Mouse (Mus musculus) hindbrain, embryonic 10.5 days (tissue): ENCODE data around the gene Ldah. TPM values are rescaled to one million over a fixed set of nuclear protein-coding genes. Genes with fewer than 3 reads are reported as not detected.

Experiments used
- DNase-seq: peaks from one replicate; pipeline ENCODE4 v3.0.0-alpha.2; 2017; ENCODE audit warnings: low spot score
- H3K27ac ChIP-seq: fragments of 300-500 bp; sonication (generic); 2 replicates; pipeline ENCODE4 v1.5.1; 2016; ENCODE audit warnings: mild to moderate bottlenecking, moderate library complexity
- H3K27me3 ChIP-seq: fragments of 300-500 bp; sonication (generic); 2 replicates; pipeline ENCODE4 v1.6.1; 2016; ENCODE audit warnings: mild to moderate bottlenecking; ENCODE audit not compliant: poor library complexity, insufficient read depth, severe bottlenecking
- H3K36me3 ChIP-seq: fragments of 300-500 bp; sonication (generic); 2 replicates; pipeline ENCODE4 v1.6.1; 2016; ENCODE audit warnings: mild to moderate bottlenecking, moderate library complexity
- H3K4me1 ChIP-seq: fragments of 300-500 bp; sonication (generic); replicated peaks from 2 replicates; pipeline ENCODE4 v1.6.1; 2016; ENCODE audit warnings: mild to moderate bottlenecking
- H3K4me3 ChIP-seq: fragments of 300-500 bp; sonication (generic); 2 replicates; pipeline ENCODE4 v1.5.1; 2016; ENCODE audit warnings: mild to moderate bottlenecking, moderate library complexity
- H3K9me3 ChIP-seq: fragments of 300-500 bp; sonication (generic); 2 replicates; pipeline ENCODE4 v1.6.1; 2016; ENCODE audit warnings: mild to moderate bottlenecking, moderate library complexity
- WGBS: fragments of 180-500 bp; shearing (Covaris S2); methylation state at CpG from one replicate; pipeline ENCODE4 v1.1.7; 2016; 5-methylcytosine and 5-hydroxymethylcytosine counted together
- polyA plus RNA-seq: library from polyadenylated mRNA; unstranded; fragments of >200 nt; fragmentation: Nextera tagmentation; extraction: Ambion mirVana; gene quantifications from 2 replicates; pipeline ENCODE4 v1.2.1, GENCODE M21; 2016

The Ldah gene
- polyA plus RNA-seq, 1 experiment from 2014 or later, result 62.1 TPM

GRCm38 (mm10) chr12:8291157-8291853 lies 83.4 kb downstream of the Ldah start:
- Histone ChIP-seq H3K4me3 (no peak overlapping the region), H3K9me3 (no peaks in the 10 kb centered on the region), H3K27ac (no peak overlapping the region), H3K27me3 (peaks cover 28% of the 10 kb centered on the region), H3K36me3 (no peaks in the 10 kb centered on the region), H3K4me1 (no peaks in the 10 kb centered on the region)
- 72% methylated on average over 15 of the region's 15 CpGs for WGBS
- DNase-seq, result no peak

DNA sequence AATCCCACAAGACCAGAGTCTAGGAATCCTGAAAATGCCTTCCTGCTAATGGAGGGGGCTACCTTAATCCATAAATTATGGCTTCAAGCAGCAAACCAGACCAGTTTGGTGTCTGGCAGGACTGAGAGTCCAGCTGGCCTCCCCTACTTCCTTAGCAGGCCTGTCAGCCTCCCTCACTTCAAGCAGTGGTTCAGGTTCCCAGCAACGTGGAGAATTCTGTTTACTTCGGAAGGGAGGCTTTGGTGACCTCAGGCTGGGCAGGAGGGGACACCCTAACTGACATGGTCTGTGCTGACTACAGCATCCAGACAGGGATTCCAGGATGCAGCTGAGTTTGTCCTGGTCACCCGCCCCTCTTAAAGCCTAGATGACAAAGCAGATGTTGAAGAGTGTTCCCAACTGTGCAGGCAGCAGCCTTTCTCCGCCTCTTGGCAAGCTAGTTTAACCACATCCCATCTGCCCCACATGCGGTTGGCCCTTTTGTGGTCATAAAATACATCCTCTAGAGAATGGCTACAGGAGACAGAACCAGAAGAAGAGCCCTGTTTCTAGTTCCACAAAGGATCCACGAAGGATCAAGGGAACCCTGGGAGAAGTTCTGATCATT lies 87.5 kb downstream of the Ldah start:
- Histone ChIP-seq H3K27me3 (peaks cover 69% of the 10 kb centered on the region), H3K4me3 (no peak overlapping the region), H3K27ac (no peak overlapping the region), H3K4me1 (peaks cover 20% of the 10 kb centered on the region), H3K9me3 (no peaks in the 10 kb centered on the region), H3K36me3 (no peaks in the 10 kb centered on the region)
- no peak for DNase-seq
- 59% methylated on average over 6 of the region's 6 CpGs for WGBS

- 76% methylated on average over 2 of the region's 2 CpGs for WGBS
Observed at GRCm38 (mm10) chr12:8296154-8296553, 88.2 kb downstream of the Ldah start.

DNA sequence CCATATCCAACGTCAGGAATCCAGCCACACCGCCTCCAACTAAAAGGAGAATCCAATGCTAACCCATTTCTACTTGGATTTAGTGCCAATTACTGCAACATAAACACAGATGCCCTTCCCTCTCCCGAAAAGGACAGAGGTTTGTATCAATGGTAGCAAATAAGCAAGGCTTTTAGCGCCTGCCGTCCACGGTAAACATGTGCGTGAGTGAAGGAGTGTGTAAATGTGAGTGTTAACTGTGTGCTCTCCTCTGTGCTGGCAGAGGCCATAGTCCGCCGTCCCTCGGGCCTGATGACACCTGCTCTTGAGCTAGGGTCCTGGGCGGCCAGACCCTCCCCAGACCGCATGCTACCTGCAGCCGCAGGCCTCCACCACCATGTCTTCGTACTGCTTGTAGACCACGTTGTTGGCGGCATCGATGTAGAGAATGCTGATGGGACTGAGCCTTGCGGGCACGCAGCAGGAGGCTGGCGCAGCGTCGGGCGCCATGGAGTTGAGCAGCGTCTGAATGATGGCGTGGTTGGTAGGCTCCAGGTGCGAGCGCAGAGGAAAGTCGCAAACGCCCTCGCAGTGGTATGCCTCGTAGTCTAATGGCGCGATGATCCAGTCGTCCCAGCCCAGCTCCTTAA lies 89.8 kb downstream of the Ldah start:
- Histone ChIP-seq H3K27me3 (peaks cover 92% of the 10 kb centered on the region), H3K4me1 (peaks cover 40% of the 10 kb centered on the region), H3K27ac (peak overlapping the region; percentile 62; the same call in 1 of the 2 replicates), H3K36me3 (no peaks in the 10 kb centered on the region), H3K4me3 (peak overlapping the region; percentile 56), H3K9me3 (no peaks in the 10 kb centered on the region)
- WGBS, result 8% methylated on average over 34 of the region's 34 CpGs
- peak; percentile 34 for DNase-seq

More at GRCm38 (mm10) chr12:8296154-8296553, 88.2 kb downstream of the Ldah start:
- no peak for DNase-seq
- Histone ChIP-seq H3K36me3 (no peaks in the 10 kb centered on the region), H3K27me3 (peaks cover 77% of the 10 kb centered on the region), H3K9me3 (no peaks in the 10 kb centered on the region), H3K4me3 (no peak overlapping the region), H3K27ac (no peak overlapping the region), H3K4me1 (peaks cover 24% of the 10 kb centered on the region)

GRCm38 (mm10) chr12:8298361-8299142 lies 90.6 kb downstream of the Ldah start:
- Histone ChIP-seq H3K4me3 (peak overlapping the region; percentile 56), H3K27me3 (peaks cover 100% of the 10 kb centered on the region), H3K9me3 (no peaks in the 10 kb centered on the region), H3K27ac (peak overlapping the region; percentile 62), H3K36me3 (no peaks in the 10 kb centered on the region), H3K4me1 (peaks cover 40% of the 10 kb centered on the region)
- peak; percentile 55 for DNase-seq
- WGBS, result 1% methylated on average over 85 of the region's 85 CpGs

DNA sequence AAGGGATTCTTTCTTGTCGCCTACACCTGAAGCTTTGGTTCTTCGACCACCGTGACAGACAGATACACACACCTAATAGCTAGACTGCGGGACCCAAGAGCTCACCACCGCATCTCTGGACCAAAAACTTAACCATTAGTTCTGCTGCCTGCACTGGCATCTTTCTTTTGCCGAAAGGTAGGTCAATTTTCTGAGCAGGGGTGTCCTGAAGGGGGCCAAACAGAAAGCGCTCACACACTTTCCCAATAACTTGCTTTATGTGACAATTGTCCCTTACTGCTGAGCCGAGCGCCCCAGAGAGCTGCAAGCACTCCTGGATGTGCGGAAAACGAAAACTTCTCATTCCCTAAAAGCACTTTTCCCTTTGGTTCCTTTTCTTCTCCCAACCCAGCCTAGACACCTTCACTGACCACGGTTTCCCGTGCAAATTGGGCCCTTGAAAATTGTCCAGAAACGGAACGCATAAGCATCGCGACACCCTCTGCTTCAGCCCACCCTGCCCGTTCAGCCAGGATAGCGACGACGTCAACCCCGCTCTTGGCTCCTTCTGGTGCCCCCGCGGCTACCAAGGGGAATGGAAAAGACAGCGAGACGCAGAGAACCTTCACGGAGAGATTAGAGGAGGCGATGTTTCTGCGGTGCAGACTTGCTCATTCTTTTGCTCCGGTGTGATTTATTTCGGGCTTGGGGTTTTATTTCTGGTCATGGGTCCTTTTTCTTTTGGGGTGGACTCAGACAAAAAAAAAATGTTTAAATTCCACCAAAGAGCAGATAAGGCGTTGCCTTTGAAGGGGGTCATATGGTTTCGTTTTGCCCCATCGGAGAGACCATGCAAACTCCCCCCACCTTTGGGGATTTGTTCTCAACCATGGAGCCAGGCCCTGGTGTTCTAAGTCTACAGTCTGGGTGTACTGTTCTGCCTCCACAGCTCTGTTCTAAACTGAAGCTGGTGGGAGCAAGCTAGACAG lies 91.5 kb downstream of the Ldah start:
- Histone ChIP-seq H3K9me3 (no peaks in the 10 kb centered on the region), H3K4me1 (peaks cover 40% of the 10 kb centered on the region), H3K36me3 (no peaks in the 10 kb centered on the region), H3K4me3 (peak overlapping the region; percentile 56), H3K27me3 (peaks cover 100% of the 10 kb centered on the region), H3K27ac (peak overlapping the region; percentile 62)
- WGBS, result 5% methylated on average over 34 of the region's 34 CpGs
- DNase-seq, result peak; percentile 53

- peak overlapping the region; percentile 54 for H3K27ac ChIP-seq
- WGBS, result 13% methylated on average over 10 of the region's 10 CpGs
- H3K4me1 ChIP-seq, result peaks cover 42% of the 10 kb centered on the region
- no peaks in the 10 kb centered on the region for H3K9me3 ChIP-seq
- no peaks in the 10 kb centered on the region for H3K36me3 ChIP-seq
- H3K4me3 ChIP-seq, result peak overlapping the region; percentile 56
- DNase-seq, result peak; percentile 46
- H3K27me3 ChIP-seq, result peaks cover 100% of the 10 kb centered on the region
Observed at GRCm38 (mm10) chr12:8300111-8300480, 92.2 kb downstream of the Ldah start.

DNA sequence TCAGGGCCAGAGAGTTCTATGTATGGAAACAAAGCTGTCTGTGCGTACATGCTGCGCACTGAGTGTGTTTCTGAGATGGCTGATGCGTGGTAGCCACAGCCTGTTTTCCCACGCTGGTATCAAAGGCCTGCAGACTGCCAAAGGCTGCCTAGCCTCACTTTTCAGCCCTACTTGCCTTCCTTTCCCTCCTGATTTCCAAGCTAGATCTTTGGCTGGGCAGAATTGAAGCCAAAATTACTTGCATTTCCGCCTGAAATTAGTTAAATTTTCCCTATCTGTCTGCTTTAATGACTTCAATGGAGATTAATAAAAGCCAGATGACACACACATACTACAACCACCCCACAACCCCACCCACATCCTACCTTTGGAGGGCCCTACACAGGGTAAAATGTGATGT lies 92.6 kb downstream of the Ldah start:
- 20% methylated on average over 5 of the region's 5 CpGs for WGBS
- H3K4me3 ChIP-seq, result peak overlapping the region; percentile 56
- no peak for DNase-seq

DNA sequence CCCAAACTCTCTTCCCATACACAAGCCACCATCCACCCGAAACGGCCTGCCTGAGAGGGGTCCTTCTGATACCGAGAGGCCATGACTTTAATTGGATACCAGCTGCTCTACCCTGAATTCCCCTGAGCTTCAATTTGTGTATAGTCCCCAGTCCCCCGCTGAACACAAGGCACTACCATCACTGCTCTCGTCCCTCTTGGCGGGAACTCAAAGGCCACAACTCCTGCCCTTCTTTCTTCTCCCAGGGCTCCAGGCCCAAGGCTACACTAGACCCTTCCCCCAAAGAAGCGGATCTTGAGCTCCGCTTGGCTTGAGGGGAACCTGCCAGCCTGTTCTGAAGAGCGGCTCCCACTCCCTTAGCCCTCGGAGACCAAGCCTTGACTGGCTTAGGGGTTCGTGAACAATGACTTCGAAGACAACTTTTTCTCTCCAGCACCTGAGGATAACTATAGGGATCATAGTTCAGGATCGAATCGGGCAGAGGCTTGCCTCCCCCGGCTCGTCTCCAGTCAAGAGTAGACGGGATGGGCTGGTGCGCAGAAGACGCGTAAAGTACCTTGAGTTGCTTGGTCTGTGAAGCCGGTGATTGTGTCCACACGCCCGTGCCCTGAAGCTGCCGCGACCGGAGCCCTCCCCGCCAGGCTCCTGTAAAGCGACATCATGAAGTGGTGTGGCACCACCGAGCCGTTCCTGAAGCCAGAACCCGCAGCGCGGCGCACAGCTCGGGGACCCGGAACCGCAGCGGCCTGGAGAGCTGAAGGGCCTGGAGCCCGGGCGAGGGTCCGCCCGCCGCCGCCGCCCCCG lies 93.3 kb downstream of the Ldah start:
- H3K27me3 ChIP-seq, result peaks cover 100% of the 10 kb centered on the region
- peak; percentile 52 for DNase-seq
- no peaks in the 10 kb centered on the region for H3K9me3 ChIP-seq
- 2% methylated on average over 46 of the region's 46 CpGs for WGBS
- H3K36me3 ChIP-seq, result no peaks in the 10 kb centered on the region
- H3K27ac ChIP-seq, result peak overlapping the region; percentile 74
- peak overlapping the region; percentile 56 for H3K4me3 ChIP-seq
- peaks cover 47% of the 10 kb centered on the region for H3K4me1 ChIP-seq

More for the DNA sequence above, 92.6 kb downstream of the Ldah start:
- Histone ChIP-seq H3K27ac (peak overlapping the region; percentile 54), H3K27me3 (peaks cover 100% of the 10 kb centered on the region), H3K4me1 (peaks cover 42% of the 10 kb centered on the region), H3K9me3 (no peaks in the 10 kb centered on the region), H3K36me3 (no peaks in the 10 kb centered on the region)

DNA sequence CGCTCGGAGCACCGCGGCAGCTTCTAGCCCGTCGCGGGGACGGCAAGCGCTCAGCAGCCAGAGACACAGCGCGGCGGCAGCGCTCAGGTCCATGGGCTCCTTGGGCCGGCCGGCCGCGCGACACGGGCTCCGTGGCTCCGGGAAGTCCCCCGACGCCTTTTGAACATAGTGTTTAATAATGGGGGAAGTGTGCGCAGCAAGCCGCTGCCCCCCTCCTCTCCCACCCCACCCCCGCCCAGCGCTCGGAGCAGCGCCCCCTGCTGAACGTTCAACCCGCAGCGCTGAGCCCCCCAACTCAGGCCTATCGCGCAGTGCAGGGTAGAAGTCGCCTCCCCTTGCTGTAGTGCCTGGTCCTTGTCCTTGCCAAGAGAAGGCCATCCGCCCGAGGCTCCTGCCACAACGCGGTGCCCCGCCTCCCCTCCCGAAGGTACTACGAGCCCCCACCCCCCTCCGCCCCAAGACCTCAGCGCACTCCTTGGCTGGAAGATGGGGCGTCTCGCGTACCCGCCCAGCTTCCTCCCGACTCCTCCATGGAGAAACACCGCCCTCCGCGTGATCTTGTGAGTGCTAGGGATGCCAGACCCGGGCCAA lies 94.0 kb downstream of the Ldah start, which contains the start of gene Gdf7:
Gene Gdf7, minus strand, starts transcription at position 114 of the 591 bp plus-strand sequence.
- peak within 1 kb of the TSS; percentile 56 for H3K4me3 ChIP-seq
- peaks cover 96% of the 10 kb centered on the region for H3K27me3 ChIP-seq
- 1% methylated on average over 53 of the region's 53 CpGs for WGBS
- no peaks in the 10 kb centered on the region for H3K9me3 ChIP-seq
- H3K27ac ChIP-seq, result peak within 1 kb of the TSS; percentile 74
- H3K4me1 ChIP-seq, result peaks cover 54% of the 10 kb centered on the region
- peak; percentile 65 for DNase-seq
- no peaks in the 10 kb centered on the region for H3K36me3 ChIP-seq

- H3K27ac ChIP-seq, result no peak overlapping the region
- no peak overlapping the region for H3K4me3 ChIP-seq
- WGBS, result 46% methylated on average over 2 of the region's 2 CpGs
- H3K9me3 ChIP-seq, result no peaks in the 10 kb centered on the region
- peaks cover 41% of the 10 kb centered on the region for H3K4me1 ChIP-seq
- DNase-seq, result no peak
- H3K36me3 ChIP-seq, result no peaks in the 10 kb centered on the region
- peaks cover 75% of the 10 kb centered on the region for H3K27me3 ChIP-seq
Observed at GRCm38 (mm10) chr12:8305258-8305657, 97.4 kb downstream of the Ldah start.
